Mouse (Mus musculus) cerebellum, postnatal 14 days (tissue): Measurements from ENCODE around the gene Fam171a2.

Experiments
- DNase-seq, 2 experiments: peaks; one replicate each; pipeline ENCODE4 v3.0.0; 2021; ENCODE audit warnings: mixed read lengths in 2 of 2

The Fam171a2 gene

GRCm38 (mm10) chr11:102447497-102447896 lies at the start of gene Fam171a2:
TSS of gene Fam171a2 (minus strand) at chr11:102447682.
- peak; percentile 93 to 95 for DNase-seq

GRCm38 (mm10) chr11:102496732-102497131 lies 49.2 kb upstream of the Fam171a2 start:
- no peak for DNase-seq

DNA sequence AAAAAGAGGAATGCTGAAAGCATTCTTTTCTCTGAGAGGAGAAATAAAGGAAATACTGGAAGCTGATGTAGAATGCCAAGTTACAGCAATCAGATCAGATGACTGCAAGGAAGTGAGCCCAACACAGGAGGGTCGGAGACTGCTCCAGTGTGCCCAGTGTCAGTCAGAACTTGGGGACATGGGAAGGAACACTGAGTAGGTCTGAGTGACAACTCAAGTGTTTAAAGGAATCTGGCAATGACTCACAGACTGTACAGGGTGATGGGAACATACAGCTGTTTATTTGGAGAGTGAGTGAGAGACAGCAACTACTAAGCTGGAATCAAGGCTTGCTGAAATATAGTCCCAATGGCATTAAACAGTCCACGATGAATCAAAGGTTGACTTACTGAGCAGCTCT lies 48.7 kb upstream of the Fam171a2 start:
- no peak for DNase-seq

DNA sequence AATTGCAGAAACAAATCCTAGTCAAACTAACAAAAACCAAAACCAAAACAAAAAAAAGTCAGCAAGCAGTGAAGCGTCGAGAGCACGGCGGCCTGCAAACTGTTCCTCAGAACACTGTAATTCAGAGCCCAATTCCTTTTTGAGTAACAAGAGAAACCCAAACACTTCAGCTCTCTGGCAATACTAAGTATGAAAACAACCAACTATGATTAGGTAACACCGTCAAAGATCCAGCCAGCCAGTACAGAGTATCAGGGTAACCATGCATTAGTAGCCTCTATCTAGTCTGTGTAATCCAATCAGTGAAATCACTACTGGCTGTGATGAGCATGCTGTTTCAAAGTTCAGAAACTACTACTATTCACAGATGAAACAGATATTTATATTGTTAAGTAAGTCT lies 48.3 kb upstream of the Fam171a2 start:
- DNase-seq = no peak

- no peak for DNase-seq
Measured at GRCm38 (mm10) chr11:102495114-102495513, 47.6 kb upstream of the Fam171a2 start.

- DNase-seq = no peak
Measured at GRCm38 (mm10) chr11:102494063-102494650, 46.7 kb upstream of the Fam171a2 start.

DNA sequence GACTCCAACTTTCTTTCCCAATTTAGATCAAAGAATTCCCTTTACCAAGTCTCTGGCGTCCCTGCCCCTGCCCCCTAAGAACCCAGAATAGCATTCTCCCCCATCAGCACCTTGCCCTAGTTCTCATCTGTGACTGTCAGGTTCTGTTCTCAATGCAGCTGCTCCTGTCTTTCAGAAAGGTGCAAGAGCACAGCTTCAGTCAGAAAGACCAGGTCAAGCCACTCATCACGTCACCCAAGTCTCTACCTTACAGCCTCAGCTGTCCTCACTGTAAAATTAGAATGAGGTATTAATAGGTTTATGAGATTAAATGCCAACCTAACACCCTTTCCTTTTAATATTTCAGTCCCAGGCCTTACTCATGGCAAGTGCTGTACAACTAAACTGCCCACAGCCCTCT lies 45.8 kb upstream of the Fam171a2 start:
- DNase-seq = no peak

DNA sequence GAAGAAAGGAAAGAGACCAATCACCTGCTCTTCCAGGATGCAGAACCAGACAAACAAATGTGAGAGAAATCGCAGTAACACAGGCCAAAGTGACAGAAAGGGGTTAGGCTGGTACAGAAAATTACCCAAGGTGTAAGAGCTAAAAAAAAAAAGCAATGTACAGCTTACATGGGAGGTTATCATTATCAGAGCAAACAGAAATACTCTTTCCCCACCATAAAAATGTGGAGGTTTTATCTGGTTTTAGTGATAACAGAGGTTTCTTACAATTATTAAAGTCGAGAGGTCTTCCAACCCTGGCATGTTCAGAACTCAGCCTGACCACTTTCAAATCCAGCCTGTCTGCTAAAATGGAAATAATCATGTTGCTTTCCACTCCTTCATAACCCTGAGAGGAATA lies 40.4 kb upstream of the Fam171a2 start:
- DNase-seq = no peak

- DNase-seq = peak; percentile 70 to 72
Measured at GRCm38 (mm10) chr11:102486733-102487386, 39.4 kb upstream of the Fam171a2 start.

- DNase-seq = no peak
Measured at GRCm38 (mm10) chr11:102481779-102482178, 34.3 kb upstream of the Fam171a2 start.

- DNase-seq = no peak
Measured at GRCm38 (mm10) chr11:102480897-102481296, 33.4 kb upstream of the Fam171a2 start.

- DNase-seq = no peak
Measured at GRCm38 (mm10) chr11:102480111-102480510, 32.6 kb upstream of the Fam171a2 start.

DNA sequence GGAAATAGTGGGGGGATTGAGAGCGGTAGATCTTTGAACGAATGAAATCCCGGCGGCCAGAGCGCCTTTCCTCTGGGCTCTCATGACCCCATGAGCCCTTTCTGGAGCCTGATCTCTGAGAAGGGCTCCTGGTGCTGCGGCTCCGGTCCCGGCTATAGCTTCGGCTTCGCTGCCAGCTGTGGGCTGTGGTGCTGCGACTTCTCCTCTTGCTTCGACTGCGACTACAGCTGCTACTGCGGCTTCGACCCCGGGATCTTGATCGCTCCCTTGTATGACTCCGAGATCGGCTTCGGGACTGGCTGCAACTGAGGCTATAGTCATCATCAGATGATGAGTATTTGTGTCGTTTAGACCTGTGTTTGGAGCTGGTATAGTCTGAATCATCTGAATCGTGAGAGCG lies 32.1 kb upstream of the Fam171a2 start:
- no peak for DNase-seq

GRCm38 (mm10) chr11:102478671-102479070 lies 31.2 kb upstream of the Fam171a2 start:
- no peak for DNase-seq

- DNase-seq = no peak
Measured at GRCm38 (mm10) chr11:102475027-102475426, 27.5 kb upstream of the Fam171a2 start.

GRCm38 (mm10) chr11:102469648-102470357 lies 22.3 kb upstream of the Fam171a2 start, which contains the start of gene Itga2b:
TSS of gene Itga2b (minus strand) at chr11:102470122.
- no peak for DNase-seq

DNA sequence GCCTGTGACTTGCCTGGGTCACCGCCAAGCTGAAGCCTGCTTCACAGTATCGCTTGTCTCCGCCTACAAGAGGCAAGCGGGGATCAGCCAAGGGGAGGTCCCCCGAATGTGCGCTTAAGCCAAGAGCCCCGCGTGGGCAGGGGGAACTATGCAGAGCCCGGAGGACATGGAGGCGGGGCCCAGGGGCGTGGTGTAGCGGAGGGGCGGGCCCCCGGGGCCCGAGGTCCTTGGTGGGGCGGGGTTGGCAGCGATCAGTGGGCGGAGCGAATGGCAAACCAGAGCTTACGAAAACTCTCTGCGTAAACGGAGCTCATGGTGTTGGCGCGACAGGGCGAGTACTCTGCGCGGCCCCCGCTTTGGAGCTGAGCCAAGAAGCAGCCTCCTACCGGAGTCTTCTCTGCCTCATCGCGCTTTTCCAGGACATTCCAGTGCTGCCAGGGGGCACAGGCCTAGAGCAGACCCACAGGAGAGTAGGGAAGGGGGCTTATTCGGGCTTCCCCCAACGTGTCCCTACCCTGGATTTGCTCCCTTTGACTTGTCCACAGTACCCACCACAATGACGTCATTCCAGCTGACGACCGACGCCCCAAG lies 19.7 kb upstream of the Fam171a2 start:
- peak; percentile 93 to 94 for DNase-seq

GRCm38 (mm10) chr11:102465713-102466436 lies 18.4 kb upstream of the Fam171a2 start:
- peak; percentile 41 to 63 for DNase-seq

DNA sequence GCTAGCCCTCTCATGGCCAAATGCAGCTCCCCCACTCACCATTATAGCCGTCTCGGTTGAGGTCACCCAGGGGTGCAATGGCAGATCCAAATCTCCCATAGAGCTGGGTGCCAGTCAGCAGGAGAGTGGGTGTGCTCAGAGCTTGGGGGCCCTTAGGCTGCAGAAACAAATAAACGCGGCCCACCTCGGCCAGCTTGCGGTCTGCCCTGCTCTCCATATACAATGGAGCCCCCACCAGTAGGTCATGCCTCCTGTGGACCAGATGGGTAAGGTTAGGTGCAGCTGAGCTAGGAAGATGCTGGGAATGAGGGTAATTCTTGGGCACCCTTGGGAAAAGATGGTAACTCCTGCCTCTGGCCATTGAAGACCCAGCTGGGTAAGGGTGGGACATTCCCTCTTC lies 17.4 kb upstream of the Fam171a2 start:
- no peak for DNase-seq

DNA sequence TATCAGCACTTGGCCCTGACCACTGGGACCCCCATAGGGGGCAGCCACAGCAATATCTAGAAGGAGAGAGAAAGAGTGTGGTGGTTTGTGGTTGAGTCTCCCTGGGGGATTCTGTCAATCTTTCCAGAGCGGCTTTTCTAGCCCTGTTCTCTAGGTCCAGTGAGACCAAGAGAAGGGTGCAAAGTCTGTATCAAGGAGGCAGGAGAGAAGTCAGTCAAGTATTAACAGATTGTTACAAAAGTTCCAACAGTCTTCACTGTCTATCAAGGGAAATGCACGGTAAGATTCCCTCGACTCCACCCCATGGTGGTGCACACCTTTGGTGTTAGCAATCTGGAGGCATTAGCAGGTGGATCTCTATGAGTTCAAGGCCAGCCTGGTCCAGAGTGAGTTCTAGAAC lies 14.3 kb upstream of the Fam171a2 start:
- DNase-seq = no peak

- DNase-seq = no peak
Measured at GRCm38 (mm10) chr11:102460541-102460940, 13.1 kb upstream of the Fam171a2 start.

GRCm38 (mm10) chr11:102455740-102456396 lies 8.4 kb upstream of the Fam171a2 start:
- peak; percentile 75 to 76 for DNase-seq
